Mouse (Mus musculus) gastrocnemius, postnatal 4 days (tissue): ENCODE measurements around the gene Ttl. TPM values are rescaled to one million over a fixed set of nuclear protein-coding genes. Genes with fewer than 3 reads are reported as not detected.
A peak's percentile ranks its signal among the peaks of the same experiment; 100 is the strongest.

Source experiments
- DNase-seq, 2 experiments: peaks; one replicate each; pipeline ENCODE4 v3.0.0; 2021 to 2022; ENCODE audit warnings: low spot score in 2 of 2, mixed read lengths in 2 of 2
- long read RNA-seq, 2 experiments: library from polyadenylated mRNA; stranded (forward); transcript quantifications; one replicate each; pipeline ENCODE4 v2.0.0; 2021
- total RNA-seq, 2 experiments: library from RNA; stranded (reverse); gene quantifications; 2 replicates each; pipeline ENCODE4 v1.2.3; 2021

The Ttl gene
- total RNA-seq, result 10 to 100 TPM; 17.0 to 18.3 TPM
- long read RNA-seq, experiment 1, full-length matches to known transcripts, result 24 of 33 reads
- long read RNA-seq, experiment 1, partial matches to known transcripts, result 1 of 33 reads
- long read RNA-seq, experiment 1, other reads (novel, unspliced or antisense), result 8 of 33 reads
- long read RNA-seq, experiment 2, full-length matches to known transcripts, result 19 of 23 reads
- long read RNA-seq, experiment 2, partial matches to known transcripts, result 1 of 23 reads
- long read RNA-seq, experiment 2, other reads (novel, unspliced or antisense), result 3 of 23 reads

GRCm38 (mm10) chr2:129065437-129066282, at the start of gene Ttl:
Gene Ttl, plus strand, starts transcription at chr2:129065942.
- DNase-seq, result peak; percentile 68 to 78

DNA sequence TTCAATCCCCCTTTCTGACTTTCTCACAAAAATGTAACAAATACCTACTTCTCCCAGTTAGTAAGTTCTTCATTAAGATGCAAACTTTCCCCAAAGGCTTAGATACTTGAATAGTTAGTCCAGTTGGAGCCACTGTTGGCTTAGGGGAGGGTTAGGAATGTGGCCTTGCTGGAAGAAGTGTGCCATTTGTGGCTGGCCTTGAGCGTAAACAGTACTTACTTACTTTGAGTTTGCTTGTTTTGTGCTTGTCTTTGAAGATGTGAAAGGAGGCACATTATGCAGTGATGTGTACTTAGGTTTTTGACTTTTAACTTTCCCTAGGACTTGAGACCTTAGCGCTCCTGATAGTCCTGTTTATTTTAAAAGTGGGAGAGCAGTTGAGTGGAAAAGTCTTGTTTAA, 45.6 kb upstream of the Ttl start:
- DNase-seq, result no peak

- DNase-seq, result no peak
Observed at GRCm38 (mm10) chr2:129024820-129025219, 40.9 kb upstream of the Ttl start.

DNA sequence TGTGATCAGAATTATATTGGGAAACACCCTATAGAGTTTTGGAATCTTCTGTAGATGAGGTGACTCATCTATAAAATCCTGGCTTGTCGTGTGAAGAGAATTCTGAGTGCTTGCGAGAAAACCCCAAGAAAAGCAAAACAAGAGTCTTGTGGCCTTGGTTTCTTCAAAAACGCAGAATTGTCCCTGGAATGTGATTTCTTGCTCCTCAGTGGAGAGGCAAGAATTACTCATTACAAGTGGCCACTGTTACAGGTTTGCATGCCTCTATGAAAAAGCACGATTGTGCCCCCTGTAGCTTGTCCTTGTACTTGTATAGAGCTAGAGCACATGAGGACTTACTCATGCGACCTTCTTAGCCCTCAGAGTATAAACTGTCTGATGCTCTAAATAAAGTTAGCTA, 30.4 kb upstream of the Ttl start:
- no peak for DNase-seq

- DNase-seq, result no peak
Observed at GRCm38 (mm10) chr2:129038426-129038936, 27.3 kb upstream of the Ttl start.

DNA sequence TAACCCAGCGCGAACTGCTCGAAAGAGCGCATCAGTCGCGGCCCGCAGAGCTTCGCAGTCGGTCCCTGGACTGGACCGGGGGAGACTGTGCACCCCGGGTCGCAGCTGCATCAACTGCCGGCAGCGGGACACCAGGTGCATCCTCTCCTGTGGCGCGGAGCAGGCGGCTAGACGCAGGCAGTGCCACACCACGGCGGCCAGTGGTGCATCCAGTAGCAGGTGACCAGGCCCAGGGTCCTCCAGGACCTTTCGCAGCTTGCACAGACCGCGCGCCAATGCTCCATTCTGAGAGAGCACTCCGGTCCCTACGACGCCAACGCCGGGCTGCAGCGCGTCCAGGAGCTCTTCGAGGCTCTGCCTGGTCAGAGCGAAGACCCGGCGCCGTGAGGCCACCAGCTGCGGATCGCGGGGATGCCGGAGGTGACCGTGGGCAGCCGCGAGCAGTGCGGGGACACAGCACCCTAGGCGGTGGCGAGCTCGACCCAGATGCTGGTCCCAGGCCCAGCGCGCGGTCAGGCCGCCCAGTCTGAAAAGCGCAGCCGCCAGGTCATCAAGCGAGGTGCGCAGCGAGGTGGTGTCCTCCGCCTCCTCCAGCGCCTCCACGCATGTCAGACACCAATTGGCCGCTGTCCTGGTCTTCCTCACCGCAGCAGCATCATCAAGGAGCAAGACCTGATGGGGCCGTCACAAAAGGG, 26.7 kb upstream of the Ttl start:
- DNase-seq, result peak in 1 of 2 experiments; percentile 36

DNA sequence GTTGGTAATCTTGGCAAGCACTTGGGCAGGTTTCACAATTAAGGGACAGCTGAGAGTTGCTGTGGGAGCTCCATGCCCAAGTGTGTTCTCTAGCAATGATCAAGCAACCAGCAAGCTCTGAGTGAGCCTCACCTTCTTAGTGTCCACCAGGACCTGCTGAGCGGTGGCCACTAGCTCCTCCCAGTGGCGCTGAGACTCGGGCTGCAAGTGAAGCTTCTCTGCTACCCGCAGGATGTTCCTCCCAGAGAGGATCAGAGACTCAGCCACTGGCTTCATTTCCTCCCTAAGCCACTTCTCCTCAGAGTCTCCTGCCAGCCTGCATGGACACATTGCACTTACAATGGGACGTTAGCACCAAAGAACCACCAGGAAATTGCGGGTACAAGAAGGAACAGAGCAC, 25.2 kb upstream of the Ttl start:
- no peak for DNase-seq

- no peak for DNase-seq
Observed at GRCm38 (mm10) chr2:129046172-129046845, 19.4 kb upstream of the Ttl start.

- no peak for DNase-seq
Observed at GRCm38 (mm10) chr2:129046846-129047196, 18.9 kb upstream of the Ttl start.

- DNase-seq, result no peak
Observed at GRCm38 (mm10) chr2:129047811-129048210, 17.9 kb upstream of the Ttl start, which contains the start of gene Vinac1. Gene Vinac1, minus strand, starts transcription at chr2:129048172.

DNA sequence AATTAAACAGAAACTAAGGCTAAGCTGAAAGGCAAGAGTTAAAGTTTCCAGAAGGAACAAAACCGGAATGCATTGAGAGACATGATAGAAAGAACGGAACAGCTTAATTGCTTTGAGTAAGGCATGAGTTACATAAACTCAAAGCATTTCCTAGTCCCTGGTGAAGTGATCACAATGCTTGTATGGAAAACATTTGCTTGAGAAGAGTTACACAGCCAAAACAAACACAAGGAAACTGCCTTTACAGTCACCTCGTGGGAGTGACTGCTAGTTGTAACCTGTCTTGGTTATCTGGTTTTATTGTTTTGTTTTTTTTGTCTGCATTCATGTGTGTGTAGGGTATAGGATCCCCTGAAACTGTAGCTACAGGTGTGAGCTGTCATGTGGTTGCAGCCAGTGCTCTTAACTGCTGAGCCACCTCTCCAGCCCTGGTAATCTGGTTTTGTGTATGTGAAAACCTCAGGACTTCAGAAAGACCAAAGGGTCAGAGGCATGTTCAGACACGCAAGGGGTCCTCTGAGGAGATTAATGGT, 13.2 kb upstream of the Ttl start:
- DNase-seq, result no peak

- DNase-seq, result no peak
Observed at GRCm38 (mm10) chr2:129055741-129056140, 10.0 kb upstream of the Ttl start.

GRCm38 (mm10) chr2:129056597-129056996, 9.1 kb upstream of the Ttl start:
- DNase-seq, result no peak

DNA sequence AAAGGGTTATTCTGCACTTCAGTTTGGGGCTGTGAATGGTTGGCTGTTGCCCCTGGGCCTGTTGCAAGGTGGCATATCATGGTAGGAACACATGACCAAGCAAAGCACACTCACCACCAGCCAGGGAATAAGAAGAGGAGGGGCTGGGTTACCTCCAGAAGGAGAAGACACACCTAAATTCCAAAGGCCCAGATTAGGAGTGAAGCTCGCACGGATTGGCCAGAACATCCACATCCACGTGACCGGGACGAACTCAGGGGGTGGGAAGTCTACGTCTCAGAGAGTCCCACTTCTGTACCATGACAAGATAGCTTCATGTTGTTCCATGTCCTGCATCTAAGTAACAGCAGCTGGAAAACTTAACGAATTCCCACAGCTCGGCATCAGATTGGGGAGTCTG, 8.5 kb upstream of the Ttl start:
- no peak for DNase-seq

DNA sequence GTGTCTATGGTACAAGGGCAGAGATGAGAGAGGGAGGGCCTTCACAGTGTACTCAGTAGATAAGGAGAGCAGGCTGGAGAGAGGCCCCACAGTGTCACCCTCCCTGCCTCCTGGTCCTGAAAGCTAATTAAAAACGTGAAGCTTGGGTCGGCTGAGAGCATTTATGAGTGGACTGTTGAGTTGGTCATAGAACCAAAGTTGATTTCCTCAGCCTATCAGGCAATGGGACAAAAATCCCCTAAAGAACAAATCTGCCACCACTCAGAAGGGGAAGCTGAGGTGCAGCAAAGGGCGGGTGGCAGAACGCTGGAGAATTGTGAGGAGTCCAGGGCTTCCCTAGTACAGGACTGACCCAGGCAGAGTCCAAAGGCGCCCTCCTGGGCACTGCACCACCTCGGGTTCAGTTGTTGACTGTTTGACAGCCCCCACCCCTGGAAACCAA, 7.8 kb upstream of the Ttl start:
- no peak for DNase-seq

- DNase-seq, result no peak
Observed at GRCm38 (mm10) chr2:129061456-129062059, 4.2 kb upstream of the Ttl start.

GRCm38 (mm10) chr2:129066326-129066725, 584 bp downstream of the Ttl start:
- DNase-seq, result peak in 1 of 2 experiments; percentile 53

GRCm38 (mm10) chr2:129070296-129070695, 4.6 kb downstream of the Ttl start:
- DNase-seq, result no peak

GRCm38 (mm10) chr2:129078313-129078712, 12.6 kb downstream of the Ttl start:
- no peak for DNase-seq

DNA sequence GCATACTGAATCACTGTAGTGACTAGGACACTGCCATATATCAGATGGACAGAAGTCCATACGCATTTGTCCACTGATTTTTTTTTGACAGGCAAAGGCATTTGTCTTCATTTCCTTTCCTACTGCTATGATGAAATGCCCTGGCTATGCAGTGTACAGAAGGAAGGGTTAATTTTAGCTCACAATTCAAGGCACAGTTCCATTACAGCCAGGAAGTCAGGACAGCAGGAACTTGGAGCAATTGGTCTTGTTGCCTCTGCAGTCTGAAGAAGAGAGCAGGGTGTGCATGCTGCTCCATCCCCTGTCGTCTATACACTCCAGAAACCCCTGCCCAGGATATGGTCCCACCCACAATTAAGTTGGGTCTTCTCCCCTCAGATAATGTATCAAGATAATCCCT, 13.5 kb downstream of the Ttl start:
- DNase-seq, result no peak
